Mouse (Mus musculus) bone marrow, adult 2 months (tissue): ENCODE results near the gene Mki67.

Experiments used
- CTCF ChIP-seq: fragments of 200-500 bp; IDR thresholded peaks from 2 replicates; pipeline ENCODE4 v1.5.1; 2011; ENCODE audit warnings: low read length, control low read depth; ENCODE audit not compliant: control insufficient read depth, insufficient read depth
- POLR2A ChIP-seq: fragments of 200-500 bp; IDR thresholded peaks from 2 replicates; pipeline ENCODE4 v1.6.1; 2011; ENCODE audit warnings: low read depth, mild to moderate bottlenecking, control low read depth, low read length, borderline replicate concordance; ENCODE audit not compliant: control insufficient read depth

GRCm38 (mm10) chr7:135696127-135696526 is 20.0 kb downstream of the Mki67 start:
- no peak for TF ChIP-seq CTCF
- no peak for TF ChIP-seq POLR2A
